Mouse (Mus musculus) MEL (cell line): ENCODE measurements around the gene Nipal4. TPM values are rescaled to one million over a fixed set of nuclear protein-coding genes. Genes with fewer than 3 reads are reported as not detected.

Experiments
- DNase-seq: peaks from one replicate; pipeline ENCODE4 v3.0.0; 2011; ENCODE audit warnings: low read depth, low spot score
- H3K27ac ChIP-seq: 2 replicates; pipeline ENCODE4 v1.5.1; 2012; ENCODE audit warnings: low read depth, mild to moderate bottlenecking, control low read depth, low read length, moderate library complexity; ENCODE audit not compliant: control insufficient read depth
- H3K27me3 ChIP-seq, 2 experiments: fragments of 150-350 bp in 1 of 2; sonication (generic) in 1 of 2; 2 replicates each; pipeline ENCODE4 v1.6.1; 2012; ENCODE audit warnings: low read length in 2 of 2, mild to moderate bottlenecking in 2 of 2, improper control_type of control experiment in 1 of 2, moderate library complexity in 1 of 2; ENCODE audit not compliant: insufficient read depth in 2 of 2, control insufficient read depth in 1 of 2
- H3K36me3 ChIP-seq, 2 experiments: 2 replicates each; pipeline ENCODE4 v1.6.1; 2012 to 2014; ENCODE audit warnings: low read length in 2 of 2, improper control_type of control experiment in 1 of 2, inconsistent platforms in 1 of 2, mild to moderate bottlenecking in 1 of 2; ENCODE audit not compliant: insufficient read depth in 2 of 2, control insufficient read depth in 1 of 2
- H3K4me1 ChIP-seq, 2 experiments: fragments of 150-350 bp in 1 of 2; sonication (generic) in 1 of 2; 2 replicates each; pipeline ENCODE4 v1.6.1; 2012; ENCODE audit warnings: low read length in 2 of 2, improper control_type of control experiment in 1 of 2, mild to moderate bottlenecking in 1 of 2; ENCODE audit not compliant: insufficient read depth in 2 of 2, control insufficient read depth in 1 of 2
- H3K4me3 ChIP-seq, 2 experiments: fragments of 150-350 bp in 1 of 2; sonication (generic) in 1 of 2; 2 replicates each; pipeline ENCODE4 v1.5.1; 2012; ENCODE audit warnings: low read depth in 2 of 2, low read length in 2 of 2, mild to moderate bottlenecking in 2 of 2, moderate library complexity in 2 of 2, control low read depth in 1 of 2, improper control_type of control experiment in 1 of 2; ENCODE audit not compliant: control insufficient read depth in 1 of 2, insufficient read depth in 1 of 2
- H3K79me2 ChIP-seq: 2 replicates; pipeline ENCODE4 v1.6.1; 2012; ENCODE audit warnings: mild to moderate bottlenecking, low read length, moderate library complexity; ENCODE audit not compliant: control insufficient read depth, poor library complexity, insufficient read depth
- H3K9ac ChIP-seq: 2 replicates; pipeline ENCODE4 v1.6.1; 2012; ENCODE audit warnings: low read depth, mild to moderate bottlenecking, control low read depth, low read length, moderate library complexity; ENCODE audit not compliant: control insufficient read depth, poor library complexity, severe bottlenecking
- H3K9me3 ChIP-seq: fragments of 150-350 bp; sonication (generic); replicated peaks from 2 replicates; pipeline ENCODE4 v1.6.1; 2012; ENCODE audit warnings: mild to moderate bottlenecking, low read length, improper control_type of control experiment, moderate library complexity; ENCODE audit not compliant: insufficient read depth
- E2F4 ChIP-seq: IDR thresholded peaks from 2 replicates; pipeline ENCODE4 v1.6.1; 2011; ENCODE audit warnings: low read depth, low read length, improper control_type of control experiment, borderline replicate concordance
- ETS1 ChIP-seq: IDR thresholded peaks from 2 replicates; pipeline ENCODE4 v1.6.1; 2012; ENCODE audit warnings: low read depth, mild to moderate bottlenecking, inconsistent platforms, low read length, improper control_type of control experiment, moderate library complexity
- GABPA ChIP-seq: IDR thresholded peaks from 2 replicates; pipeline ENCODE4 v1.6.1; 2012; ENCODE audit warnings: low read depth, mild to moderate bottlenecking, inconsistent platforms, low read length, improper control_type of control experiment, moderate library complexity
- HCFC1 ChIP-seq: IDR thresholded peaks from 2 replicates; pipeline ENCODE4 v1.6.1; 2012; ENCODE audit warnings: low read depth, mild to moderate bottlenecking, inconsistent platforms, low read length, improper control_type of control experiment, moderate library complexity
- KAT2A ChIP-seq: conservative IDR thresholded peaks from 2 replicates; pipeline ENCODE4 v1.6.1; 2012; ENCODE audit warnings: low read depth, low read length, improper control_type of control experiment, inconsistent platforms
- MAX ChIP-seq: IDR thresholded peaks from 2 replicates; pipeline ENCODE4 v1.6.1; 2011; ENCODE audit warnings: low read length, improper control_type of control experiment
- MEF2A ChIP-seq: IDR thresholded peaks from 2 replicates; pipeline ENCODE4 v1.6.1; 2014; ENCODE audit warnings: low read depth, mild to moderate bottlenecking, inconsistent platforms, low read length, improper control_type of control experiment; ENCODE audit not compliant: poor library complexity, insufficient replicate concordance, severe bottlenecking; ENCODE audit errors: extremely low read depth
- MXI1 ChIP-seq: IDR thresholded peaks from 2 replicates; pipeline ENCODE4 v1.6.1; 2011; ENCODE audit warnings: mild to moderate bottlenecking, low read depth, low read length, improper control_type of control experiment
- MYB ChIP-seq: IDR thresholded peaks from 2 replicates; pipeline ENCODE4 v1.6.1; 2011; ENCODE audit warnings: mild to moderate bottlenecking, low read depth, low read length, improper control_type of control experiment
- NELFE ChIP-seq: IDR thresholded peaks from 2 replicates; pipeline ENCODE4 v1.6.1; 2011; ENCODE audit warnings: low read depth, low read length, improper control_type of control experiment
- POLR2AphosphoS5 ChIP-seq: IDR thresholded peaks from 2 replicates; pipeline ENCODE4 v1.6.1; 2012; ENCODE audit warnings: low read depth, borderline replicate concordance, mild to moderate bottlenecking, inconsistent platforms, low read length, moderate library complexity, mixed read lengths
- RCOR1 ChIP-seq: IDR thresholded peaks from 2 replicates; pipeline ENCODE4 v1.6.1; 2012; ENCODE audit warnings: low read depth, mild to moderate bottlenecking, inconsistent platforms, low read length, improper control_type of control experiment
- TAL1 ChIP-seq: IDR thresholded peaks from 2 replicates; pipeline ENCODE4 v1.6.1; 2012; ENCODE audit warnings: mild to moderate bottlenecking, inconsistent platforms, low read length, moderate library complexity, mixed read lengths
- TBP ChIP-seq: IDR thresholded peaks from 2 replicates; pipeline ENCODE4 v1.8.0; 2011; ENCODE audit warnings: low read depth, low read length, improper control_type of control experiment
- ZMIZ1 ChIP-seq: IDR thresholded peaks from 2 replicates; pipeline ENCODE4 v1.6.1; 2012; ENCODE audit warnings: low read depth, mild to moderate bottlenecking, inconsistent platforms, low read length, improper control_type of control experiment, moderate library complexity
- polyA plus RNA-seq, 2 experiments: library from polyadenylated mRNA; stranded (reverse) in 1 of 2; unstranded in 1 of 2; fragments of >175 nt in 1 of 2; fragments of >200 nt in 1 of 2; gene quantifications; 2 replicates each; pipeline versions ENCODE4 v1.2.1 to v1.2.4; 2012; ENCODE audit warnings: low replicate concordance in 2 of 2, low read depth in 1 of 2; ENCODE audit not compliant: insufficient read length in 2 of 2, insufficient read depth in 1 of 2, missing spikeins in 1 of 2
- total RNA-seq: library from RNA; depleted of rRNA; stranded (reverse); fragments of 300-350 nt; gene quantifications from 2 replicates; pipeline ENCODE4 v1.2.3, GENCODE M21; 2012

The Nipal4 gene
- total and polyA plus RNA-seq, 3 experiments = not detected

DNA sequence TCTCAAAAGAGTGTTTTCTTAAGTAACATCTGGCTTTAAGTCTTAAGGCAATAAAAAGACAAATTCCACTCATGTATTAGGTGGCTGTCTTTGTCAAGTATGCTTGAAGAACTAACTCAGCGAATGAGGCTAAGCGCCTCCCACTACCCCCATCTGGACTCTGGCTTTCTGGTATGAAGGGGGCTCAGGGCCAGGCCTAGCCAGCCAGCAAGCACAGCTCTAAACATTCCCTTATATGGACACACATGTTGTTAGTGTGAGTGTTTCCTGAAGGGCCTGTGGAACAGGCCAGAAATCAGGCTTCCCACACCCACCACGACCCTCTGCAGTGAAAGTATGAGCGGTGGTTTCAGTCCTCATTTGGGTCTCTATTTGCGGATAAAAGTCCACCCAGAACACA is 47.5 kb upstream of the Nipal4 start:
- TF ChIP-seq MAX (no peak), KAT2A (no peak), MXI1 (no peak), TBP (no peak), TAL1 (no peak), E2F4 (no peak), ETS1 (no peak), HCFC1 (no peak), NELFE (no peak), POLR2AphosphoS5 (no peak)
- H3K9me3 ChIP-seq = no peaks in the 10 kb centered on the region
- no peak overlapping the region for H3K27ac ChIP-seq
- H3K79me2 ChIP-seq = no peaks in the 10 kb centered on the region
- H3K9ac ChIP-seq = no peak overlapping the region
- no peak overlapping the region for H3K4me3 ChIP-seq
- no peaks in the 10 kb centered on the region for H3K27me3 ChIP-seq
- no peaks in the 10 kb centered on the region for H3K36me3 ChIP-seq
- H3K4me1 ChIP-seq = no peaks in the 10 kb centered on the region
- no peak for DNase-seq

DNA sequence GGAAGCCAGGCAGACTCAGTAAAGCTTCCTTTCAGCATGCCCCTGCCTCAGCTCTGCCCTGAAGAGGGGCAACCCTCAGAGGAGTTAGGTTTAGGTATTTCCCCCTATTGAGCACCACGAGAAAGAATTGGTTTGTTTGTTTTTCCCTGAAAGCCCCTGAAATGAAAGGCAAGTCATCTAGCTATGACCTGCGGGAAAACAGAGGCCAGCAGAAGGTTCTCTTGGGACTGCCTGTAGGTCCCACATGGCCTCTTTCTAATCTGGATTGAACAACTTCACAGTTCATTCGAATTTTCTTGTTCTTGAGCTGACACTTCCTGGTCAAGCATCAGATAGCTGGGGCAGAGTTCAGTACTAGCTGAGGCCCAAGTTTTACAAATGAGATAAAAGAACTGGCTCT is 45.5 kb upstream of the Nipal4 start:
- Histone ChIP-seq H3K27ac (no peak overlapping the region), H3K4me1 (no peaks in the 10 kb centered on the region), H3K9ac (no peak overlapping the region), H3K27me3 (no peaks in the 10 kb centered on the region), H3K36me3 (no peaks in the 10 kb centered on the region), H3K4me3 (no peak overlapping the region), H3K9me3 (no peaks in the 10 kb centered on the region), H3K79me2 (no peaks in the 10 kb centered on the region)
- TF ChIP-seq MXI1 = no peak
- no peak for DNase-seq

DNA sequence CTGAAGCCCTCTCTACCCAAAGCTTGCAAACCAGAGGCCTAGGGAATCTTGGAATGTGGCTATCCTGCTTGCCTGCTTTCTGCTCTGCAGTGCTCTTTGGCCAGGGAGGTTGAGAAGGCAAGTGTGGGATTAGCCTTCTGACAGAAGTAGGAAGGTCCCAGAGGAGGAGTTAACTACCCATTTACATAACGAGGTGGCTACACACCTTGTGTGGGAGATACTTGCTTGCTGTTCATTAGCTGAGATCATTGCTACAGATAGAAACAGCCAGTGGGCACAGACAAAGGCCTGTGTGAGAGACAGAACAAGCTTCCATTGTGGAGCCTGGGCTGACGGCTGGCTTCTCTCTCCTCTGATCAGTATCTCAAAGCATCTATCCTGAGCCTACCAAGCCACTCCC is 43.6 kb upstream of the Nipal4 start:
- Histone ChIP-seq H3K4me3 (no peak overlapping the region), H3K79me2 (no peaks in the 10 kb centered on the region), H3K36me3 (no peaks in the 10 kb centered on the region), H3K9ac (no peak overlapping the region), H3K27ac (no peak overlapping the region), H3K9me3 (no peaks in the 10 kb centered on the region), H3K4me1 (no peaks in the 10 kb centered on the region), H3K27me3 (no peaks in the 10 kb centered on the region)
- DNase-seq = no peak
- TF ChIP-seq TBP (no peak), MYB (no peak), GABPA (no peak), ZMIZ1 (no peak), MXI1 (no peak), MEF2A (no peak), RCOR1 (no peak), MAX (no peak)
